Mouse (Mus musculus) myocyte (in vitro differentiated cells): ENCODE data around the gene Auts2.

Experiments
- CEBPB ChIP-seq: IDR thresholded peaks from 2 replicates; pipeline ENCODE4 v1.6.1; 2011; ENCODE audit warnings: mild to moderate bottlenecking, moderate library complexity; ENCODE audit not compliant: poor library complexity, insufficient read depth, severe bottlenecking
- E2F4 ChIP-seq: IDR thresholded peaks from one replicate; pipeline ENCODE4 v1.6.1; 2011; ENCODE audit warnings: mild to moderate bottlenecking, control low read depth, moderate library complexity; ENCODE audit not compliant: insufficient read depth
- MAX ChIP-seq: IDR thresholded peaks from one replicate; pipeline ENCODE4 v1.6.1; 2011; ENCODE audit warnings: low read depth, mild to moderate bottlenecking, control low read depth
- MYOD1 ChIP-seq, 3 experiments: IDR thresholded peaks; one replicate each; pipeline ENCODE4 v1.6.1; 2011; ENCODE audit warnings: control low read depth in 2 of 3, low read depth in 2 of 3, mild to moderate bottlenecking in 2 of 3, moderate library complexity in 1 of 3; ENCODE audit not compliant: insufficient read length in 2 of 3, control insufficient read depth in 1 of 3
- MYOG ChIP-seq, 3 experiments: IDR thresholded peaks; one replicate each; pipeline ENCODE4 v1.6.1; 2011; ENCODE audit warnings: control low read depth in 2 of 3, low read depth in 2 of 3, mild to moderate bottlenecking in 2 of 3; ENCODE audit not compliant: insufficient read length in 2 of 3, control insufficient read depth in 1 of 3, insufficient read depth in 1 of 3
- POLR2A ChIP-seq: IDR thresholded peaks from one replicate; pipeline ENCODE4 v1.6.1; 2011; ENCODE audit warnings: low read depth, mild to moderate bottlenecking, control low read depth, moderate library complexity; ENCODE audit not compliant: insufficient read length
- POLR2AphosphoS2 ChIP-seq: IDR thresholded peaks from one replicate; pipeline ENCODE4 v1.6.1; 2011; ENCODE audit warnings: low read depth, control low read depth; ENCODE audit not compliant: insufficient read length
- REST ChIP-seq: IDR thresholded peaks from one replicate; pipeline ENCODE4 v1.6.1; 2011; ENCODE audit warnings: mild to moderate bottlenecking, control low read depth, moderate library complexity; ENCODE audit not compliant: insufficient read depth, insufficient read length
- SRF ChIP-seq: IDR thresholded peaks from one replicate; pipeline ENCODE4 v1.6.1; 2011; ENCODE audit warnings: low read depth; ENCODE audit not compliant: control insufficient read depth, insufficient read length
- TCF12 ChIP-seq: IDR thresholded peaks from one replicate; pipeline ENCODE4 v1.6.1; 2011; ENCODE audit warnings: mild to moderate bottlenecking, control low read depth; ENCODE audit not compliant: poor library complexity, insufficient read depth, severe bottlenecking
- TCF3 ChIP-seq: IDR thresholded peaks from one replicate; pipeline ENCODE4 v1.6.1; 2011; ENCODE audit warnings: low read depth, control low read depth; ENCODE audit not compliant: insufficient read length
- USF1 ChIP-seq: IDR thresholded peaks from one replicate; pipeline ENCODE4 v1.6.1; 2011; ENCODE audit warnings: low read depth, mild to moderate bottlenecking, control low read depth, moderate library complexity

DNA sequence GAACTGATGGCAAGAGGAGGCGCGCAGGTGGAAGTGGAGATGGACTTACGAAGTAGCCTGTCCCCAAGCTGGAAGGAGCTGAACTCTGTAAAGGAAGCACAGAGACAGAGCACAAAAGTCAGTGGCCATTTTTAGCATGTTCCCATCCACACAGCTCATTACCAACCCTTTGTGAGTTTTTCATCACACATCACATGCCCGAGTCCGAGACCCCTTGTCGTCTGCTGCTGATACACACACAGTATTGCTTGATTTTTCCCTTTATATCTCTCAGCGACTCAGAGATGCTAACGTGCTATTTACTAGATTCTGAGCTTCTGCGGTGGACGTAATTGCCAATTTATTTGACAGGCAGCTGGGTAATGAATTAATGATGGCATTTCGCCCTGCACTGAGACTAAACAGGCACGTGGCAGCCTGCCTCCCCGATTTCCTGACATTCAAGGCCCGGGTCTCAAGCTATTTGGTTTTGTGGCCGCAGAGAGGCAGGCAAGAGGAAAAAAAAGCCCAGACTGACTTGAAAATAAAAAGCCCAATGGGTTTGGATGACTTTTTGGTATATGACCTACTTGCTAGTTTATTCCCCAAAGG is 512.1 kb downstream of the Auts2 start:
- TF ChIP-seq MAX, result no peak
- TF ChIP-seq CEBPB, result no peak
- no peak for TF ChIP-seq POLR2AphosphoS2
- TF ChIP-seq POLR2A, result no peak
- TF ChIP-seq E2F4, result no peak
- no peak for TF ChIP-seq MYOG (IDR thresholded peaks at IDR 0.05; ENCODE audit: control insufficient read depth in 1 of 3, insufficient read depth in 1 of 3, insufficient read length in 2 of 3, low read depth in 2 of 3)
- no peak for TF ChIP-seq USF1
- no peak for TF ChIP-seq REST
- no peak for TF ChIP-seq MYOD1 (IDR thresholded peaks at IDR 0.05; ENCODE audit: control insufficient read depth in 1 of 3, insufficient read length in 2 of 3, low read depth in 2 of 3)
- no peak for TF ChIP-seq TCF3
- TF ChIP-seq TCF12, result no peak
- no peak for TF ChIP-seq SRF
